Mouse (Mus musculus): ENCODE results near the gene Bpgm. TPM values are rescaled to one million over a fixed set of nuclear protein-coding genes. Genes with fewer than 3 reads are reported as not detected.

Bpgm gene
- polyA plus RNA-seq, 1 experiment from 2014 or later: 66.6 TPM

DNA sequence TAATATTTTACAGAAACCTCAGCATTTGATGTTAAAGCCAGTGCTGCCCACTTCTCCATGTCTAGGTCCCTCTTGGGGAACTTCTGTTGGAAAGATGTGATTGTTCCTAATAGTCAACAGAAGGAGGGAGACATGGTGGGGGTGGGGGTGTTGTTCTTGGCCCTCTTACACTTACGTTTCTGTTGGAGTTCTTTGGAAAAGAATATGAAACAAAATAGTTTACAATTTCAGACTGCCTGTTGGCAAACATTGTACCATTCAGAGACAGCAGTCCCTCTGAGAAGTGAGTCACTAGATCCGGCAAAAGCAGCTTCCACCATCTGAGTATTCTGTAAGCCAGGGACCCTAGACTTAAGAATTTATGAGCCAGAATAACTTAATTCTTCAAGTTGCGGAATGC is 54.0 kb downstream of the Bpgm start:
- no peak overlapping the region for H3K27ac ChIP-seq (ENCODE audit: low read length)
- no peak overlapping the region for H3K9ac ChIP-seq (replicated peaks; ENCODE audit: low read depth)
- H3K9me3 ChIP-seq (ENCODE audit: low read length): no peaks in the 10 kb centered on the region
- no peaks in the 10 kb centered on the region for H3K36me3 ChIP-seq (ENCODE audit: insufficient read depth, low read length)
- TF ChIP-seq EP300 (IDR thresholded peaks at IDR 0.05) (no peak), CTCF (IDR thresholded peaks at IDR 0.05) (no peak)
- no peak overlapping the region for H3K4me2 ChIP-seq (replicated peaks; ENCODE audit: low read depth, low read length)
- ATAC-seq: no peak; the same call in 1 of the 2 replicates
- WGBS: 55% methylated on average over 3 of the region's 3 CpGs
- peak; percentile 48 for DNase-seq (ENCODE audit: low spot score)
- H3K4me1 ChIP-seq (ENCODE audit: insufficient read depth, low read depth, low read length): no peaks in the 10 kb centered on the region
- H3K4me3 ChIP-seq (ENCODE audit: low read depth, low read length): no peak overlapping the region
- no peaks in the 10 kb centered on the region for H3K27me3 ChIP-seq (replicated peaks; ENCODE audit: insufficient read depth, low read length)

DNA sequence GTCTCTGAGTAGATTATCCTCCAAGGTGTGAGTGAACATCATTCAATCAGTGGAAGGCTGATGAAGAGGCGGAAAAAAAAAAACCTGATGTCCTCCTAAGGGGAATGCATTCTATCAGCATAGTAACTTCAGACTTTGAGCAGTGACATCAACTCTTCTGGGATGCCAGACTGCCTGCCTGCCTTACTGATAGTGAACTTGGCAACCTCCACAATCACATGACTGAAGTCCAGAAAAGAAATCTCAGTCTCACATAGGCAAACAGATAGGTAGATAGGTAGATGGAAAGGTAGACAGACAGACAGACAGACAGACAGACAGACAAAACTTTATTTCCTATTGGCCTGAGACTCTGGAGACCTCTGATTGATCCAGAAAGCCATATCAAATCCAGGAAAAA is 57.0 kb downstream of the Bpgm start:
- DNase-seq (ENCODE audit: low spot score) (no peak), ATAC-seq (no peak)
- Histone ChIP-seq H3K4me3 (ENCODE audit: low read depth, low read length) (no peak overlapping the region), H3K9ac (replicated peaks; ENCODE audit: low read depth) (no peak overlapping the region), H3K36me3 (ENCODE audit: insufficient read depth, low read length) (no peaks in the 10 kb centered on the region), H3K27ac (ENCODE audit: low read length) (no peak overlapping the region), H3K4me1 (ENCODE audit: insufficient read depth, low read depth, low read length) (no peaks in the 10 kb centered on the region), H3K4me2 (replicated peaks; ENCODE audit: low read depth, low read length) (no peak overlapping the region), H3K27me3 (replicated peaks; ENCODE audit: insufficient read depth, low read length) (no peaks in the 10 kb centered on the region), H3K9me3 (ENCODE audit: low read length) (no peaks in the 10 kb centered on the region)
- WGBS: 89% methylated on average over 1 of the region's 1 CpGs
- no peak for TF ChIP-seq EP300 (IDR thresholded peaks at IDR 0.05)
- no peak for TF ChIP-seq CTCF (IDR thresholded peaks at IDR 0.05)

DNA sequence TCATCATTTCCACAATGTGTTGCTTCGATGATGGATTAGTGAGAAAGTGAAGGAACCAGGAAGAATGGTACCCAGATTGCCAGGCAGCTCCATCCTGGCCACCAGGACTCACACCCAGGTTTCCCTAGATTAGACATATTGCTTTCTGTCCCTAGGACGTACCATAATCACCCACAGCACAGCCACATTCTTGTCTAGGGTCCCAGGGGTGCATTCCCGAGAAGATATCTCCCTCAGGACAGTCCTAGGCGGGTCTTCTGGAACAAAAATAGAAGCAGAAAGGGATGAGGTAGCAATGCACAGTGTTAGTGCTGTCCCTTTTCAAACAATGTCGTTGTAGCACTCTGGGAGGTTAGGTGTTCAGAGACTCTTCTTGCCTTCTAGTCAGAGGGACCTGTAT is 57.9 kb downstream of the Bpgm start:
- Histone ChIP-seq H3K9ac (replicated peaks; ENCODE audit: low read depth) (no peak overlapping the region), H3K4me1 (ENCODE audit: insufficient read depth, low read depth, low read length) (no peaks in the 10 kb centered on the region), H3K27me3 (replicated peaks; ENCODE audit: insufficient read depth, low read length) (no peaks in the 10 kb centered on the region), H3K9me3 (ENCODE audit: low read length) (no peaks in the 10 kb centered on the region), H3K4me3 (ENCODE audit: low read depth, low read length) (no peak overlapping the region), H3K4me2 (replicated peaks; ENCODE audit: low read depth, low read length) (no peak overlapping the region), H3K36me3 (ENCODE audit: insufficient read depth, low read length) (no peaks in the 10 kb centered on the region), H3K27ac (ENCODE audit: low read length) (no peak overlapping the region)
- WGBS: 66% methylated on average over 5 of the region's 5 CpGs
- TF ChIP-seq EP300 (IDR thresholded peaks at IDR 0.05) (no peak), CTCF (IDR thresholded peaks at IDR 0.05) (no peak)
- ATAC-seq (no peak), DNase-seq (ENCODE audit: low spot score) (no peak)

DNA sequence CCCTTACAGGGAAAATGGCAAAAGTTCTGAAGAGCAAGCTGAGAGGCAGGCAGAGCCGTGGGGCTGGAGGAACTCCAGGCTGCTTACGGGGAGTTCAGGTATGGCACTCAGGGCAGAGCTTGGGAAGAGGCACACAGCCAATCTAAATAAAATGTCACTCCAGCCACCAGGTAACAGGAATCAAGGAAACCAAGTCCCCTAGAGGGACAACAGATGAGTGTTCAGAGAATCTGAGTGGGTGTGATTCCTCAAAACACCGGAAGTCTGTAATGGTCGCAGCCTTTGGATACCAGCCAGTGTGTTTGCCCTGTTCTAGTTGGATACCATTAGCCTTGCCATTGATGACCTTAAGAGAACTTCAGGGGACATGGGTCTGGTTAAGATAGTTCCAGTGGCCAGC is 66.9 kb downstream of the Bpgm start:
- TF ChIP-seq CTCF (IDR thresholded peaks at IDR 0.05) (peak; percentile 21), EP300 (IDR thresholded peaks at IDR 0.05) (no peak)
- peaks cover 8% of the 10 kb centered on the region; the same call in 1 of the 2 replicates for H3K4me1 ChIP-seq (ENCODE audit: insufficient read depth, low read depth, low read length)
- H3K27ac ChIP-seq (ENCODE audit: low read length): 0 out of 2 replicates have a peak overlapping the region, but pooled peaks have one; percentile 16
- H3K4me3 ChIP-seq (ENCODE audit: low read depth, low read length): no peak overlapping the region
- 0 out of 2 replicates have a peak overlapping the region, but pooled peaks have one; percentile 39 for H3K4me2 ChIP-seq (replicated peaks; ENCODE audit: low read depth, low read length)
- H3K9me3 ChIP-seq (ENCODE audit: low read length): no peaks in the 10 kb centered on the region
- WGBS: 24% methylated on average over 4 of the region's 4 CpGs
- no peaks in the 10 kb centered on the region for H3K27me3 ChIP-seq (replicated peaks; ENCODE audit: insufficient read depth, low read length)
- no peaks in the 10 kb centered on the region for H3K36me3 ChIP-seq (ENCODE audit: insufficient read depth, low read length)
- ATAC-seq (peak; percentile 81), DNase-seq (ENCODE audit: low spot score) (peak; percentile 67)
- no peak overlapping the region for H3K9ac ChIP-seq (replicated peaks; ENCODE audit: low read depth)

DNA sequence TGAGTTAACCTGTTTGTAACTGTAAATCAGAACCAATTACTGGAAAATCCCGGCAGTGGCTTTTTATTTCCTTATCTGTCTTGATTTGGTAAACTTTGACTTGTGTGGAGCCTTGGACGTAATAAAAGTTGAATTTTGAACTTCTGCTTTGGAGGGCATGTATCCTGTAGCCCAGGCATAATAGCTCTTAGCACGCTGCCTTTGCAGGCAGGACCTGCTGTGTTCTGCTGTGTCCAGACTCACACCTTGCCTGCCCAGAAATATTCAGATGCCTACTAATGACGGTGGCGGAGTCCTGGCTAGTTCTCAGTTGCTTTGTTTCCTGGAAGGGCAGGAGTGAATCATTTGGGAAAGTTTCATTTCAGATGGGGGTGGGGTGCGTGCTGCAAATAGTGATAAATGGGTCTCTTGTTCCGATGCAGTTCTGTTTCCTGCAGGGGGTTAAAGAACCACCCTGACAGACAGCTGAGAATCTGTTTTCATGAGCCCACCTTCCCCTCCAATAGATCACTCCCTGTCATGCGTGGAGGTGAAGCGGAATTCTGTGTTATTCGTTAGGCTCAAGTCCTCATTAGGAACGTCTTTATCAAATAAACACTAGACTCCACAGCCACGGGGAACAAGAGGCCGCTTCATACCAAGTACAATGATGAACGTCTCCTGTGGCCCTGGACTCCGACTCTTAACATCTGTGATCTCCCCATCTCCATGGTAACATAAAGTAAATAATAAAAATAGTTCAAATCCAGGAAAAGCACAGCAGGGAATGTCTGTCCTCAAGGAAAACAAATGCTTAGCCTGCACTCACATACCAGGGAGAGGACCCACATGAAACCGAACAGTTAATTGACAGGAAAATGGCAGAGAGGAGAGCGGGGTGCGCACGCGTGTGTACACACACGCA is 67.5 kb downstream of the Bpgm start:
- H3K9ac ChIP-seq (replicated peaks; ENCODE audit: low read depth): no peak overlapping the region
- peak overlapping the region; percentile 1; the same call in 1 of the 2 replicates for H3K4me3 ChIP-seq (ENCODE audit: low read depth, low read length)
- no peaks in the 10 kb centered on the region for H3K9me3 ChIP-seq (ENCODE audit: low read length)
- WGBS: 20% methylated on average over 21 of the region's 21 CpGs
- H3K4me1 ChIP-seq (ENCODE audit: insufficient read depth, low read depth, low read length): peaks cover 8% of the 10 kb centered on the region; the same call in 1 of the 2 replicates
- no peaks in the 10 kb centered on the region for H3K36me3 ChIP-seq (ENCODE audit: insufficient read depth, low read length)
- no peaks in the 10 kb centered on the region for H3K27me3 ChIP-seq (replicated peaks; ENCODE audit: insufficient read depth, low read length)
- DNase-seq (ENCODE audit: low spot score): peak; percentile 78
- ATAC-seq: peak; percentile 54
- 0 out of 2 replicates have a peak overlapping the region, but pooled peaks have one; percentile 16 for H3K27ac ChIP-seq (ENCODE audit: low read length)
- TF ChIP-seq EP300 (IDR thresholded peaks at IDR 0.05) (no peak), CTCF (IDR thresholded peaks at IDR 0.05) (no peak)
- peak overlapping the region; percentile 39 for H3K4me2 ChIP-seq (replicated peaks; ENCODE audit: low read depth, low read length)

DNA sequence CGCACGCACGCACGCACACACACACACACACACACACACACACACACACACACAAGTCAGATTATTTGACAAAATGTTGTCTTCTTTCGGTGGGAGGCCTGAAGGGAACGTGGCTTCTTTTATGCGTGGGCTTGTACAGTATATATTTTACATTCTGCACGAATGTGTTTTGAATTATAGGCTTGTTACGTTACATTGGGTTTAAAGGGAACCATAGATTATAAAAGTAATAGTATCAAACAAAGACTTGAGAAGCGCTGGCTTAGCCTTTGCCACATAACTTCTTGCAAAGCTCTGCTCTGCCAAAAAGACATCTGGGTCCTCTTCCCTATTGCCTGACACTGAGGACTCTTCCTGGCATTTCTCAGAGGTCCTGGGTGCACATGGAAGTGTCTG is 68.2 kb downstream of the Bpgm start:
- Histone ChIP-seq H3K4me1 (ENCODE audit: insufficient read depth, low read depth, low read length) (peaks cover 8% of the 10 kb centered on the region; the same call in 1 of the 2 replicates), H3K4me3 (ENCODE audit: low read depth, low read length) (no peak overlapping the region), H3K27ac (ENCODE audit: low read length) (no peak overlapping the region), H3K9ac (replicated peaks; ENCODE audit: low read depth) (no peak overlapping the region), H3K9me3 (ENCODE audit: low read length) (no peaks in the 10 kb centered on the region), H3K27me3 (replicated peaks; ENCODE audit: insufficient read depth, low read length) (no peaks in the 10 kb centered on the region), H3K36me3 (ENCODE audit: insufficient read depth, low read length) (no peaks in the 10 kb centered on the region), H3K4me2 (replicated peaks; ENCODE audit: low read depth, low read length) (no peak overlapping the region; the same call in 1 of the 2 replicates)
- 48% methylated on average over 9 of the region's 10 CpGs for WGBS
- DNase-seq (ENCODE audit: low spot score) (no peak), ATAC-seq (no peak)
- TF ChIP-seq EP300 (IDR thresholded peaks at IDR 0.05): no peak
- no peak for TF ChIP-seq CTCF (IDR thresholded peaks at IDR 0.05)
